Mouse (Mus musculus) hindbrain, embryonic 11.5 days (tissue): ENCODE measurements around the gene Vti1b. TPM values are rescaled to one million over a fixed set of nuclear protein-coding genes. Genes with fewer than 3 reads are reported as not detected.

Experiments
- ATAC-seq: fragments of 200-750 bp; cut with Nextera tagmentation; 2 replicates; pipeline ENCODE4 v1.8.0; 2017; ENCODE audit warnings: mild to moderate bottlenecking, moderate TSS enrichment, moderate library complexity; ENCODE audit not compliant: low FRiP score
- DNase-seq: peaks from one replicate; pipeline ENCODE4 v3.0.0-alpha.2; 2015; ENCODE audit warnings: low spot score
- H3K27ac ChIP-seq: fragments of 300-500 bp; sonication (generic); 2 replicates; pipeline ENCODE4 v1.5.1; 2014; ENCODE audit warnings: mild to moderate bottlenecking, low read depth, low read length
- H3K27me3 ChIP-seq: fragments of 300-500 bp; sonication (generic); 2 replicates; pipeline ENCODE4 v1.6.1; 2014; ENCODE audit warnings: mild to moderate bottlenecking, low read length, moderate library complexity, mixed read lengths; ENCODE audit not compliant: control insufficient read depth, insufficient read depth
- H3K36me3 ChIP-seq: fragments of 300-500 bp; sonication (generic); 2 replicates; pipeline ENCODE4 v1.6.1; 2014; ENCODE audit warnings: mild to moderate bottlenecking, low read length, moderate library complexity, mixed read lengths; ENCODE audit not compliant: control insufficient read depth, insufficient read depth
- H3K4me1 ChIP-seq: fragments of 300-500 bp; sonication (generic); replicated peaks from 2 replicates; pipeline ENCODE4 v1.6.1; 2014; ENCODE audit warnings: low read length, mixed read lengths; ENCODE audit not compliant: control insufficient read depth, insufficient read depth
- H3K4me2 ChIP-seq: fragments of 300-500 bp; sonication (generic); replicated peaks from 2 replicates; pipeline ENCODE4 v1.6.1; 2014; ENCODE audit warnings: mild to moderate bottlenecking, low read depth, low read length
- H3K4me3 ChIP-seq: fragments of 300-500 bp; sonication (generic); 2 replicates; pipeline ENCODE4 v1.5.1; 2014; ENCODE audit warnings: low read depth, low read length
- H3K9ac ChIP-seq: fragments of 300-500 bp; sonication (generic); 2 replicates; pipeline ENCODE4 v1.6.1; 2014; ENCODE audit warnings: low read depth, low read length
- H3K9me3 ChIP-seq: fragments of 300-500 bp; sonication (generic); 2 replicates; pipeline ENCODE4 v1.6.1; 2016; ENCODE audit warnings: low read length; ENCODE audit not compliant: control insufficient read depth
- WGBS: fragments of 180-500 bp; shearing (Covaris S2); extraction: QIAGEN DNeasy Blood & Tissue Kit; methylation state at CpG from one replicate; pipeline ENCODE4 v1.1.7; 2014; 5-methylcytosine and 5-hydroxymethylcytosine counted together
- polyA plus RNA-seq: library from polyadenylated mRNA; unstranded; fragments of >200 nt; fragmentation: Nextera tagmentation; extraction: Ambion mirVana; gene quantifications from 2 replicates; pipeline ENCODE4 v1.2.1, GENCODE M21; 2014

Vti1b gene
- polyA plus RNA-seq, 1 experiment from 2014 or later = 121 TPM

GRCm38 (mm10) chr12:79162876-79163275, 9.6 kb downstream of the Vti1b start:
- 95% methylated on average over 3 of the region's 3 CpGs for WGBS
- 0 out of 2 replicates have a peak, but pooled peaks cover 6% of the 10 kb centered on the region for H3K36me3 ChIP-seq
- no peaks in the 10 kb centered on the region for H3K27me3 ChIP-seq
- no peak overlapping the region for H3K4me2 ChIP-seq
- H3K9ac ChIP-seq = no peak overlapping the region
- DNase-seq = no peak
- H3K4me1 ChIP-seq = no peaks in the 10 kb centered on the region
- no peak overlapping the region for H3K27ac ChIP-seq
- ATAC-seq = no peak
- H3K4me3 ChIP-seq = no peak overlapping the region
- H3K9me3 ChIP-seq = no peaks in the 10 kb centered on the region

GRCm38 (mm10) chr12:79149653-79150052, 22.8 kb downstream of the Vti1b start:
- H3K9me3 ChIP-seq = no peaks in the 10 kb centered on the region
- no peak overlapping the region for H3K4me2 ChIP-seq
- H3K36me3 ChIP-seq = no peaks in the 10 kb centered on the region
- H3K4me3 ChIP-seq = no peak overlapping the region
- no peak overlapping the region for H3K9ac ChIP-seq
- WGBS = 96% methylated on average over 6 of the region's 6 CpGs
- no peak overlapping the region for H3K27ac ChIP-seq
- DNase-seq (no peak), ATAC-seq (no peak)
- H3K27me3 ChIP-seq = no peaks in the 10 kb centered on the region
- no peaks in the 10 kb centered on the region for H3K4me1 ChIP-seq

- H3K27ac ChIP-seq = no peak overlapping the region
- no peaks in the 10 kb centered on the region for H3K9me3 ChIP-seq
- DNase-seq (no peak), ATAC-seq (no peak)
- H3K36me3 ChIP-seq = no peaks in the 10 kb centered on the region
- H3K27me3 ChIP-seq = no peaks in the 10 kb centered on the region
- H3K4me2 ChIP-seq = no peak overlapping the region
- H3K4me3 ChIP-seq = no peak overlapping the region
- H3K9ac ChIP-seq = no peak overlapping the region
- no peaks in the 10 kb centered on the region for H3K4me1 ChIP-seq
Observed at GRCm38 (mm10) chr12:79141384-79141783, 31.1 kb downstream of the Vti1b start.

GRCm38 (mm10) chr12:79140811-79141210, 31.7 kb downstream of the Vti1b start:
- Histone ChIP-seq H3K9me3 (no peaks in the 10 kb centered on the region), H3K9ac (no peak overlapping the region), H3K36me3 (no peaks in the 10 kb centered on the region), H3K27me3 (no peaks in the 10 kb centered on the region), H3K4me3 (no peak overlapping the region), H3K4me2 (no peak overlapping the region), H3K27ac (no peak overlapping the region), H3K4me1 (no peaks in the 10 kb centered on the region)
- DNase-seq (no peak), ATAC-seq (no peak)
- 88% methylated on average over 2 of the region's 2 CpGs for WGBS

- WGBS = 67% methylated on average over 1 of the region's 1 CpGs
- H3K9ac ChIP-seq = no peak overlapping the region
Observed at GRCm38 (mm10) chr12:79139417-79139816, 33.0 kb downstream of the Vti1b start.

GRCm38 (mm10) chr12:79138999-79139398, 33.5 kb downstream of the Vti1b start:
- no peak overlapping the region for H3K4me3 ChIP-seq
- no peak overlapping the region for H3K27ac ChIP-seq
- H3K4me1 ChIP-seq = no peaks in the 10 kb centered on the region
- ATAC-seq = no peak
- H3K4me2 ChIP-seq = no peak overlapping the region
- DNase-seq = no peak
- H3K9me3 ChIP-seq = no peaks in the 10 kb centered on the region
- H3K9ac ChIP-seq = no peak overlapping the region
- H3K27me3 ChIP-seq = no peaks in the 10 kb centered on the region
- no peaks in the 10 kb centered on the region for H3K36me3 ChIP-seq

More at GRCm38 (mm10) chr12:79139417-79139816, 33.0 kb downstream of the Vti1b start:
- Histone ChIP-seq H3K4me2 (no peak overlapping the region), H3K9me3 (no peaks in the 10 kb centered on the region), H3K27me3 (no peaks in the 10 kb centered on the region), H3K36me3 (no peaks in the 10 kb centered on the region), H3K4me3 (no peak overlapping the region), H3K27ac (no peak overlapping the region), H3K4me1 (no peaks in the 10 kb centered on the region)
- ATAC-seq = no peak
- DNase-seq = no peak

GRCm38 (mm10) chr12:79136949-79137348, 35.5 kb downstream of the Vti1b start:
- Histone ChIP-seq H3K4me2 (no peak overlapping the region), H3K36me3 (no peaks in the 10 kb centered on the region), H3K9ac (no peak overlapping the region), H3K27me3 (peaks cover 8% of the 10 kb centered on the region), H3K4me3 (no peak overlapping the region), H3K4me1 (no peaks in the 10 kb centered on the region), H3K9me3 (no peaks in the 10 kb centered on the region), H3K27ac (no peak overlapping the region)
- no peak for ATAC-seq
- WGBS = 67% methylated on average over 7 of the region's 7 CpGs
- no peak for DNase-seq

GRCm38 (mm10) chr12:79135105-79135504, 37.4 kb downstream of the Vti1b start:
- Histone ChIP-seq H3K27ac (no peak overlapping the region), H3K9ac (no peak overlapping the region), H3K4me1 (peaks cover 2% of the 10 kb centered on the region; the same call in 1 of the 2 replicates), H3K36me3 (no peaks in the 10 kb centered on the region), H3K4me3 (no peak overlapping the region), H3K9me3 (no peaks in the 10 kb centered on the region), H3K4me2 (no peak overlapping the region), H3K27me3 (peaks cover 25% of the 10 kb centered on the region)
- DNase-seq (no peak), ATAC-seq (no peak)
- WGBS = 50% methylated on average over 4 of the region's 4 CpGs

GRCm38 (mm10) chr12:79134676-79135075, 37.8 kb downstream of the Vti1b start:
- ATAC-seq = no peak
- H3K9me3 ChIP-seq = no peaks in the 10 kb centered on the region
- H3K4me2 ChIP-seq = no peak overlapping the region
- H3K4me1 ChIP-seq = peaks cover 2% of the 10 kb centered on the region; the same call in 1 of the 2 replicates
- H3K27ac ChIP-seq = no peak overlapping the region
- DNase-seq = no peak
- H3K27me3 ChIP-seq = peaks cover 25% of the 10 kb centered on the region
- no peak overlapping the region for H3K4me3 ChIP-seq
- H3K36me3 ChIP-seq = no peaks in the 10 kb centered on the region
- 43% methylated on average over 8 of the region's 8 CpGs for WGBS
- H3K9ac ChIP-seq = no peak overlapping the region
